Mouse (Mus musculus) regulatory T cell (primary cell): ENCODE measurements around the gene Ccdc149.

Experiments
- in situ Hi-C: fragments of 300-600 bp; cut with MboI, MseI; formaldehyde crosslinking; loops from one replicate; pipeline ENCODE4 v1.15.1; 2025; ENCODE audit warnings: high pct_unique_total_duplicates

The Ccdc149 gene

GRCm38 (mm10) chr5:52470991-52471801, at the start of gene Ccdc149:
Gene Ccdc149 (minus strand): TSS chr5:52471521.
- in situ Hi-C loops = no loop called here

- in situ Hi-C loops = loop anchor here (10.0 kb wide), 1 partner anchor 295 kb away; no protein-coding TSS in a partner anchor
These were observed 48.6 kb upstream of the Ccdc149 start for GRCm38 (mm10) chr5:52519921-52520320.

- in situ Hi-C loops = loop anchor here (10.0 kb wide), 1 partner anchor 299 kb away; no protein-coding TSS in a partner anchor
These were observed 44.8 kb upstream of the Ccdc149 start for GRCm38 (mm10) chr5:52516072-52516476.

GRCm38 (mm10) chr5:52515246-52516021, 44.1 kb upstream of the Ccdc149 start:
- in situ Hi-C loops = loop anchor here (10.0 kb wide), 1 partner anchor 299 kb away; no protein-coding TSS in a partner anchor

GRCm38 (mm10) chr5:52511089-52511488, 39.8 kb upstream of the Ccdc149 start:
- in situ Hi-C loops = loop anchor here (10.0 kb wide), 1 partner anchor 304 kb away; no protein-coding TSS in a partner anchor

- in situ Hi-C loops = no loop called here
These were observed 38.1 kb upstream of the Ccdc149 start for GRCm38 (mm10) chr5:52509416-52509815.

GRCm38 (mm10) chr5:52504666-52505065, 33.3 kb upstream of the Ccdc149 start:
- in situ Hi-C loops = no loop called here

- in situ Hi-C loops = no loop called here
These were observed 32.8 kb upstream of the Ccdc149 start for GRCm38 (mm10) chr5:52504148-52504547.

- in situ Hi-C loops = no loop called here
These were observed 24.4 kb upstream of the Ccdc149 start for GRCm38 (mm10) chr5:52495671-52496070.

GRCm38 (mm10) chr5:52491496-52491895, 20.2 kb upstream of the Ccdc149 start:
- in situ Hi-C loops = no loop called here

GRCm38 (mm10) chr5:52487559-52488430, 16.5 kb upstream of the Ccdc149 start:
- in situ Hi-C loops = no loop called here

GRCm38 (mm10) chr5:52476826-52477225, 5.5 kb upstream of the Ccdc149 start:
- in situ Hi-C loops = no loop called here

- in situ Hi-C loops = no loop called here
These were observed 5.0 kb upstream of the Ccdc149 start for GRCm38 (mm10) chr5:52476292-52476701.

- in situ Hi-C loops = no loop called here
These were observed 2.7 kb upstream of the Ccdc149 start for GRCm38 (mm10) chr5:52473988-52474387.

- in situ Hi-C loops = no loop called here
These were observed 770 bp downstream of the Ccdc149 start for GRCm38 (mm10) chr5:52470551-52470950.

GRCm38 (mm10) chr5:52467841-52468240, 3.5 kb downstream of the Ccdc149 start:
- in situ Hi-C loops = no loop called here

GRCm38 (mm10) chr5:52462447-52462846, 8.9 kb downstream of the Ccdc149 start:
- in situ Hi-C loops = no loop called here

- in situ Hi-C loops = no loop called here
These were observed 9.7 kb downstream of the Ccdc149 start for GRCm38 (mm10) chr5:52461434-52462124.

GRCm38 (mm10) chr5:52459308-52459707, 12.0 kb downstream of the Ccdc149 start:
- in situ Hi-C loops = no loop called here

GRCm38 (mm10) chr5:52457154-52457553, 14.2 kb downstream of the Ccdc149 start:
- in situ Hi-C loops = no loop called here

GRCm38 (mm10) chr5:52450821-52451220, 20.5 kb downstream of the Ccdc149 start:
- in situ Hi-C loops = no loop called here
